Mouse (Mus musculus): Measurements from ENCODE around the gene Tnni2. TPM values are rescaled to one million over a fixed set of nuclear protein-coding genes. Genes with fewer than 3 reads are reported as not detected.

Gene Tnni2
- polyA plus RNA-seq, 1 experiment from 2014 or later, result 3.3 TPM

DNA sequence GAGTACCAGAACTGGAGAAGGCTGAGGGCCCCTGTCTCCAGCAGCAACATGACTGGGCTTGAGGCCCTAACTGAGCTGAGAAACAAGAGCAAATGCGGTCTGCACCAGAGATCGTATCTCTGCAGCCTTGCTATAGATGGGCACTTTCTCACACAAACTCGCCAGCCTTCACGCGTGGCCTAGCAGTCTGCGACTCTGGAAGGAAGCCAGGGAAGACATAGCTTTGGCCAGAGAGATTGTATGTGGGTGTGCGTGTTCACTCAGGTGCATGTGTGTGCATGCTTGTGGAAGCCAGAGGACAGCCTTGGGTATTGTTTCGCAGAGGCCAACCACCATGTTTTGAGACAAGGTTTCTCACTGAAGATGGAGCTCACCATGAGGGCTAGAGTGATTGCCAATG is 32.9 kb upstream of the Tnni2 start:
- H3K27ac ChIP-seq, result no peak overlapping the region
- no peak overlapping the region for H3K4me3 ChIP-seq
- H3K27me3 ChIP-seq (replicated peaks), result no peaks in the 10 kb centered on the region
- no peak overlapping the region for H3K9ac ChIP-seq
- H3K4me1 ChIP-seq, result no peaks in the 10 kb centered on the region
- H3K4me2 ChIP-seq (replicated peaks), result no peak overlapping the region
- WGBS, result 94% methylated on average over 8 of the region's 8 CpGs
- no peak for ATAC-seq (ENCODE audit: low FRiP score, low read depth)
- H3K36me3 ChIP-seq, result no peaks in the 10 kb centered on the region
- no peaks in the 10 kb centered on the region for H3K9me3 ChIP-seq

DNA sequence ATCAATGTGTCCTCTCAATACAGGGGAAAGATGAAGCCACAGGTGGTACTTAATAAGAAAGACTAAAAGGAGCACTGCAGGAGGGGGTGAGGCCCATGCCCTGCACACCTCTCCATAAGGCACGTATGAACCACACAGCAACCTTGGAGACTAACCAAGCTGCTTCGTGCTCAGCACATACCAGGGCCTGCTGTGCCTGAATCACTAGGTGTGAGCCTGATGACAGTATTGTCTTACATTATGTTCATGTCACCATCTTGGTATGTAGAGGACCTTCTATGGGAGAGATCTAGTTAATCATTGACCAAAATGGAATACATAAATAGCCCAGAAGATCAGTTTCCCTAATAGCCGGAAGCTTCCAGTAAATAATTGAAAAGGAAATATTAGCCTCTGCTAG is 32.0 kb upstream of the Tnni2 start:
- ATAC-seq (ENCODE audit: low FRiP score, low read depth), result no peak
- Histone ChIP-seq H3K4me3 (no peak overlapping the region), H3K4me1 (no peaks in the 10 kb centered on the region), H3K27ac (no peak overlapping the region), H3K36me3 (no peaks in the 10 kb centered on the region), H3K9ac (no peak overlapping the region), H3K9me3 (no peaks in the 10 kb centered on the region), H3K4me2 (replicated peaks) (no peak overlapping the region), H3K27me3 (replicated peaks) (no peaks in the 10 kb centered on the region)
- WGBS, result 91% methylated on average over 3 of the region's 3 CpGs

DNA sequence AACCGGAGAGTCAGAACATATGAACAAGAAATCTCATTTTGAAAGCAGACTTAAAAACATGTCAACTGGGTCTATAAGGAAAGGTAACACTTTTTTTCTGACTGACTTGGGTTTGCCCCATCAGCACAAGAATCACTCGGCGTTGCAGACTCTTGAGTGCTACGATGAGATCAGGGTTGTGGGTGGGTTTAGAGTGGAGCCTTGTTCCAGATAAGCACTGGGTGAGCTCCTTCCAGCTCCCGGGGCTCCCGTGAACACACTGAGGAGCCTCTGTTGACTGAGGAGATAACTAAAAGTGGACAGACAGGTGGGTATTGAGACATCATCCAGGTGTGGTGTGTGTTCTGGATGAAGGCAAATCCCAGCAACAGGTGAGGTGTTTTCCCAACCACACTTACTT is 28.3 kb upstream of the Tnni2 start:
- no peak overlapping the region for H3K9ac ChIP-seq
- no peak overlapping the region for H3K4me2 ChIP-seq (replicated peaks)
- H3K4me1 ChIP-seq, result no peaks in the 10 kb centered on the region
- no peak overlapping the region for H3K27ac ChIP-seq
- H3K4me3 ChIP-seq, result no peak overlapping the region
- H3K36me3 ChIP-seq, result no peaks in the 10 kb centered on the region
- ATAC-seq (ENCODE audit: low FRiP score, low read depth), result no peak
- WGBS, result 92% methylated on average over 6 of the region's 6 CpGs
- H3K9me3 ChIP-seq, result no peaks in the 10 kb centered on the region
- no peaks in the 10 kb centered on the region for H3K27me3 ChIP-seq (replicated peaks)

DNA sequence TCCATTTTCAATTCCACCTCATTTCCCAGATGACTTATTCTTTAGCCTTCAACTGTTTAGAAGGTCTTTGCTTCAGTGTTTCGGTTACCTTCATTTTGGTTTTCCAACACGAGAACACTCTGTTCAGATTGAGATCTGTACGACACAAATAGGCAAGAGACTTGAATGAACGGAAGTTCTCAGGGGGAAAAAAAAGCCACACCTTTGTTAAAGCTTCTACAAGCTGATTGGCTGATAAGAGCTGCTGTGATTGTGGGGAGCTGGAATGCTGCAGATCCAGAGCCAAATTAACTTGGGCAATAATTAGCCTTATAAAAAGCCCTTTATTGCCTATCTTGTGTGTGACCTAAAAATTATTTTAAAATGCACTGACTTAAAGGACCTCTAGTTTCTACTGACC is 26.3 kb upstream of the Tnni2 start:
- Histone ChIP-seq H3K27me3 (replicated peaks) (no peaks in the 10 kb centered on the region), H3K27ac (no peak overlapping the region), H3K9ac (no peak overlapping the region), H3K9me3 (no peaks in the 10 kb centered on the region), H3K36me3 (no peaks in the 10 kb centered on the region), H3K4me1 (no peaks in the 10 kb centered on the region), H3K4me2 (replicated peaks) (no peak overlapping the region), H3K4me3 (no peak overlapping the region)
- no peak for ATAC-seq (ENCODE audit: low FRiP score, low read depth)
- WGBS, result 73% methylated on average over 4 of the region's 4 CpGs

DNA sequence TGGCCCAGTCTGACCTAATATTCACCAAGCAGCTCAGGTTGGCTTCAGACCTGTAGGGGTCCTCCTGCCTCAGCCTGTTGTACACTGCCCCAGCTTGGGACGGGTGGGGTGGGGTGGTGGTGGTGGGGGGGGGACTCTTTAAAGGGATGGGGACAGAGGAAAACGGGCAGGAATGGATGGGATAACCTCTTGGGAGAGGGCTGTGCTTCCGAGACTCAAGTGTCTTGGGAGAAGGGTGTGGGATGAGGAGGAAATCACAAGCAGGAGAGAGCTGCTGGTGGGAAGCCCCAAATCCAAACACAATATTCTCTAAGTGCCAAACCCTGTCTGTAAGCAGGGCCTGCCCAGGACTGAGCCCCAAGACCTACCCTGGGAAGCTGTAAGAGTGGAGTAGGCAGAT is 25.4 kb upstream of the Tnni2 start:
- Histone ChIP-seq H3K4me2 (replicated peaks) (no peak overlapping the region), H3K27me3 (replicated peaks) (no peaks in the 10 kb centered on the region), H3K4me1 (no peaks in the 10 kb centered on the region), H3K4me3 (no peak overlapping the region), H3K36me3 (no peaks in the 10 kb centered on the region), H3K27ac (no peak overlapping the region), H3K9me3 (no peaks in the 10 kb centered on the region), H3K9ac (no peak overlapping the region)
- 77% methylated on average over 3 of the region's 3 CpGs for WGBS
- ATAC-seq (ENCODE audit: low FRiP score, low read depth), result no peak

DNA sequence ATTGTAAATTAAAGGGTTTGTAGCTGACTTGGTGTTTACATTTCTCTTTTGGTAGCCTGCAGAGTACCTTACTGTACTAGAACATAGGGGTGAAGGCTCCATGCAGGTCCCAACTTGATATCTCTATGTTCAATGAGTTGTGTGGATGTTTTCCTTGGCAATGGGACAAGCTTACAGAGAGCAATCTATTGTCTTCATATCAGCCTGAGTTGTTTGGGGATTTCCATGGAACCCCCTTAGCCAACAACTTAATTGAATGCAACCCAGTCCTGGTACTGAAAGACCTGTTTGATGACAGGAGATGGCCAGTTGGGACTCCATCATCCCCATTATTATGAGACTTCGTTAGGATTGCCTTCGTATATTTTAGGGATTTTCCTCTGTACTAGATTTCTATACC is 23.6 kb upstream of the Tnni2 start:
- H3K27ac ChIP-seq, result no peak overlapping the region
- no peaks in the 10 kb centered on the region for H3K36me3 ChIP-seq
- no peak overlapping the region for H3K9ac ChIP-seq
- no peaks in the 10 kb centered on the region for H3K9me3 ChIP-seq
- no peaks in the 10 kb centered on the region for H3K4me1 ChIP-seq
- no peak overlapping the region for H3K4me2 ChIP-seq (replicated peaks)
- 98% methylated on average over 2 of the region's 2 CpGs for WGBS
- no peak overlapping the region for H3K4me3 ChIP-seq
- no peaks in the 10 kb centered on the region for H3K27me3 ChIP-seq (replicated peaks)
- no peak for ATAC-seq (ENCODE audit: low FRiP score, low read depth)

DNA sequence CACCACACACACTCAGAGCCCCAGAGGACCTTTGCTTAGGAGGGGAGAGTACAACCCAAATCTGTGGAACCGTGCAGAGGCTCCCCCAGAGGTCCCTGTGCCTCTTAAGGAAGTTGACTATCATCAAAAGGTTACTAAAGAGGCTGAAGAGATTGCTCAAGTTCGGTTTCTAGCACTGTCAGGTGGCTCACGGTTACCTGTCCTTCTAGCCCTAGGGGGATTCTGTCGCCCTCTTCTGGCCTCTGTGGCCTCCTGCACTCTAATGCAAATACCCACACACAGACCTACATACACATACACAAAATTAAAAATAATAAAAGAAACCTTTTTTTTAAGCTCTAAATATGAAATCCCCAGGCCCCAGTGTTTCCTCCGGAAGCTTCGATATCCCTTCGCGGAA is 22.9 kb upstream of the Tnni2 start:
- ATAC-seq (ENCODE audit: low FRiP score, low read depth), result no peak
- no peak overlapping the region for H3K9ac ChIP-seq
- H3K36me3 ChIP-seq, result no peaks in the 10 kb centered on the region
- WGBS, result 91% methylated on average over 8 of the region's 8 CpGs
- no peaks in the 10 kb centered on the region for H3K27me3 ChIP-seq (replicated peaks)
- no peaks in the 10 kb centered on the region for H3K4me1 ChIP-seq
- no peak overlapping the region for H3K4me2 ChIP-seq (replicated peaks)
- no peak overlapping the region for H3K4me3 ChIP-seq
- no peak overlapping the region for H3K27ac ChIP-seq
- H3K9me3 ChIP-seq, result 0 out of 2 replicates have a peak, but pooled peaks cover 4% of the 10 kb centered on the region

DNA sequence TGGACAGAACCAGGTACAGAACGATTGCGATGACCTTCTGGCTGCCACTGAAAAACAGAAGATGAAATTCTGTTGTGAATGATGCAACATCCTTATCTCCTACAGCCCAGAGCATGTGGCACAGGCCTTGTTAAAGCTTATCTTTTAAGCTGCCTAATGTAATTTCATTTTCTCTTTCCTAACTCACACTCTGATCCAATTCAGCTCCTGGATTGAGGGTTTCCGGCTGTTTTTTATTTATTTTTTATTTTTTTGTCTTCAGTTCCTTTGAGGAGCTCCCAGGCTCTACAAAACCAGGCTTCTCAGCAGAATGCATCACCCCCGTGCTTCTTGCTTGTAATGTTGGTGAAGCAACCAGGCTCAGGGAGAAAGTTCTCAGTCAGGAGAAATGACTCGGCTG is 21.7 kb upstream of the Tnni2 start:
- H3K4me1 ChIP-seq, result no peaks in the 10 kb centered on the region
- H3K4me3 ChIP-seq, result no peak overlapping the region
- WGBS, result 89% methylated on average over 5 of the region's 5 CpGs
- 0 out of 2 replicates have a peak, but pooled peaks cover 4% of the 10 kb centered on the region for H3K9me3 ChIP-seq
- H3K4me2 ChIP-seq (replicated peaks), result no peak overlapping the region
- no peaks in the 10 kb centered on the region for H3K27me3 ChIP-seq (replicated peaks)
- H3K36me3 ChIP-seq, result no peaks in the 10 kb centered on the region
- no peak for ATAC-seq (ENCODE audit: low FRiP score, low read depth)
- H3K27ac ChIP-seq, result no peak overlapping the region
- H3K9ac ChIP-seq, result no peak overlapping the region

DNA sequence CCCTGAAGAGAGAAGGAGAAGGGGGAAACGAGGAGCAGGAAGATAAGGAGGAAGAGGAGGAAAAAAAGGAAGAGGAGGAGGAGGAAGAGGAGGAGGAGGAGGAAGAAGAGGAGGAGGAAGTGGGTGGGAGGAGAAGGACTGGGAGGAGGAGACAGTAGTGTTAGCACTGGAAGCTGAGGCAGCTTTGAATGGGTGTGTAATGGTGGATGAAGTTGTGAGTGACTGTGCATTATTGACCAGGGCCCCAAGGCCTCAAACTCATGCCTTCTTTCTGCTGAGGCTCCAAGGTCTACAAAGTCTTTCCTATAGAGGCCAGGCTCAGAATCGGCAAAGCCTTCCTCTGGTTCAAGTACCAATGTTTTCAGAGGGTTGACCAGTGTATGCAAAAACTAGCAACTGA is 19.8 kb upstream of the Tnni2 start:
- 76% methylated on average over 2 of the region's 2 CpGs for WGBS

DNA sequence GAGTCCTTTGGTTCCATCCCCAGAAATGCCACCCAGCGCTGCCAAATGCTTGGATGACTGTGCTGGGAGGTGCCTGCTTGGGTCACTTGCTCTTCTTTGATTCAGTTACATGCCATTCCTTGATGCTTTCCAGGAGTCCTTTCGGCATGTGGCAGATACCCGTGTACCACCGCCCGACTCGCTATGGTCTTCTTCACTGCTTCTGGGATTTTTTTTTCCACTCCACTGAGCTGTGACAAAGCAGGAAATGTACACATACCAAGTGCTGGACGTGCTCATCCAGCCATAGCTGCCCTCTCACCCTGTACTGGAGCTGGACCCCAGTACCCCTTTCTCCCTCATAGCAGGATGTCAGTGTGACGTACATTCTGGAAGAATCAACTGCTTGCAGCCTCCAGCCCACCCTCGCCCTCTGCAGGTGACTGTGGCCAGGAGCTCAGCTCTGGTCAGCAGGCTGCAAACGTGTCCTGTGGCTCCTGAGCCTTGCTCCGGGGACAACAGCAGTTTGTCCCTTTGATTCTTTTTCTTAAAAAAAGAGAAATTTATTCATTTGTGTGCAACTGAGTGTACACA is 15.9 kb upstream of the Tnni2 start:
- no peak for ATAC-seq (ENCODE audit: low FRiP score, low read depth)
- no peaks in the 10 kb centered on the region for H3K36me3 ChIP-seq
- 66% methylated on average over 11 of the region's 11 CpGs for WGBS
- 0 out of 2 replicates have a peak, but pooled peaks cover 4% of the 10 kb centered on the region for H3K9me3 ChIP-seq
- no peak overlapping the region for H3K27ac ChIP-seq
- H3K4me3 ChIP-seq, result no peak overlapping the region
- H3K9ac ChIP-seq, result no peak overlapping the region
- H3K27me3 ChIP-seq (replicated peaks), result 0 out of 2 replicates have a peak, but pooled peaks cover 4% of the 10 kb centered on the region
- peaks cover 12% of the 10 kb centered on the region for H3K4me1 ChIP-seq
- H3K4me2 ChIP-seq (replicated peaks), result no peak overlapping the region

More for the DNA sequence above, 19.8 kb upstream of the Tnni2 start:
- no peaks in the 10 kb centered on the region for H3K4me1 ChIP-seq
- H3K36me3 ChIP-seq, result no peaks in the 10 kb centered on the region
- H3K27me3 ChIP-seq (replicated peaks), result 0 out of 2 replicates have a peak, but pooled peaks cover under 1% of the 10 kb centered on the region
- ATAC-seq (ENCODE audit: low FRiP score, low read depth), result no peak
- H3K9ac ChIP-seq, result no peak overlapping the region
- no peak overlapping the region for H3K27ac ChIP-seq
- H3K4me2 ChIP-seq (replicated peaks), result no peak overlapping the region
- 0 out of 2 replicates have a peak, but pooled peaks cover 4% of the 10 kb centered on the region for H3K9me3 ChIP-seq
- no peak overlapping the region for H3K4me3 ChIP-seq

DNA sequence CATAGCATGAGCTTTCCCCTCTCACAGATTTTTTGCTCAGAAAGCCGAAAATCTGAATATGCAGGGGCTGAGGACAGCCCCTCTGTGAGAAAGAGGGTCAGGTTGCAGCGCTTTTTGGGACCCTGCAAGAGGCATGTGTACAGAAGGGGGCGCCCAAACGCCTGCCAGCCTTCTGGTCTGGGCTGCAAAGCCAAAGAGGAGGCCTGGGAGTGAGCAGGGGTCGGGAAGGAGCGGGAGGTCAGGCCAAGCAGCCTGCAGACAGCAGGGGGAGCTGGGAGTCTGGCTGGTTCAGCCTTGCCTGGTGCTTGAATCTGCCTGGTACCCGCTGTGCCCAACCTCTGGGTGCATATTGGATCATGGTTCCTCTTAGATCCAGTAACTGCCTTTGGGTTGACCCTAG is 13.4 kb upstream of the Tnni2 start:
- H3K36me3 ChIP-seq, result no peaks in the 10 kb centered on the region
- no peak for ATAC-seq (ENCODE audit: low FRiP score, low read depth)
- H3K27me3 ChIP-seq (replicated peaks), result 0 out of 2 replicates have a peak, but pooled peaks cover 4% of the 10 kb centered on the region
- H3K4me1 ChIP-seq, result peaks cover 17% of the 10 kb centered on the region
- no peak overlapping the region for H3K4me3 ChIP-seq
- H3K9me3 ChIP-seq, result 0 out of 2 replicates have a peak, but pooled peaks cover 4% of the 10 kb centered on the region
- WGBS, result 4% methylated on average over 7 of the region's 7 CpGs
- H3K4me2 ChIP-seq (replicated peaks), result no peak overlapping the region
- no peak overlapping the region for H3K9ac ChIP-seq
- no peak overlapping the region for H3K27ac ChIP-seq

DNA sequence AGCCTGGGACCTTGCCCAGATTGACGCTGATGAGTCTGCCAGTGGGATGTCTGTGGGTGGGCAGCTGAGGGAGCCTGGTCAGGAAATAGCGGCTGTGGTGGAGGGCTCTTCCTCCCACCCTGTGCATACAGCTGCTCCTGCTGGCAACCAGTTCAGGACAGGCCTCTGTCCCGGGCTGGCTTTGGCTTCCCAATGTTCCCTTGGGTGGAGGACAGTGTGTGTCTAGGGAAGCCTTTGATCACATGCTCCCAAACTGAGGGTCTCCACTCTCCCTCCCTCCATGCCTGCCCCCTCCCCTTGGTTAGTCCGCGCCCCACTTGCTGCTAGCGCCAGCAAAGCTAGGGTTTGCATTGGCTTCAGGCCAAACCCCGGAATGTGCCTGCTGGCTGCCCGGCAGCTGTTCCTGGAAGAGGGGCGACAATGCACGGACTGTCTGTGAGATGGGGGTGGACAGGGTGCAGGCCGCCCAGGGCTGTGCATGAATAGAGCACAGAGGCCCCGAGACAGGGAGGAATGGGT is 11.4 kb upstream of the Tnni2 start:
- Histone ChIP-seq H3K4me3 (no peak overlapping the region), H3K4me1 (peaks cover 19% of the 10 kb centered on the region), H3K27me3 (replicated peaks) (0 out of 2 replicates have a peak, but pooled peaks cover 4% of the 10 kb centered on the region), H3K36me3 (no peaks in the 10 kb centered on the region), H3K9ac (no peak overlapping the region), H3K4me2 (replicated peaks) (no peak overlapping the region), H3K27ac (no peak overlapping the region), H3K9me3 (no peaks in the 10 kb centered on the region)
- ATAC-seq (ENCODE audit: low FRiP score, low read depth), result peak; percentile 79
- 55% methylated on average over 12 of the region's 12 CpGs for WGBS

DNA sequence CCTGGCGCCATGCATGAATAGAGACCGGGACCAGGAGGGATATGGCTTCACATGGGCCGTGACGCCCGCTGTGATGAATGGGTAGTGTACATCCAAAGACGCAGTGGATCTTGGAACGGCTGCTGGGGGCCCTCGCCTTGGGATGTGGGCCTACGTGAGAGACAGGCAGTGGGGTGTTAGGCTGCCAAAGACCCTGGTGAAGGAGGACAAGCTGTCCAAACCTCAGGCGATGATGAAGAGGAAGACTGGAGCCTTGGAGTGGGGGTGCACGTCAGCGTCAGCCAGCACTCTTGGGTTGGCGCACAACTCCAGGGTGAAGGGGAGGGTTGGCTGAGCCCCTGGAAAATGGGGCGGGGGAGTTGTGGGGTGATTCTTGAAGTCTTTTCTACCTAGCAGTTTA is 10.5 kb upstream of the Tnni2 start:
- Histone ChIP-seq H3K9me3 (no peaks in the 10 kb centered on the region), H3K4me1 (peaks cover 19% of the 10 kb centered on the region), H3K4me3 (no peak overlapping the region), H3K4me2 (replicated peaks) (no peak overlapping the region), H3K36me3 (no peaks in the 10 kb centered on the region), H3K9ac (no peak overlapping the region), H3K27me3 (replicated peaks) (0 out of 2 replicates have a peak, but pooled peaks cover 4% of the 10 kb centered on the region), H3K27ac (no peak overlapping the region)
- 84% methylated on average over 14 of the region's 14 CpGs for WGBS
- no peak for ATAC-seq (ENCODE audit: low FRiP score, low read depth)

Measured in neural tube, embryonic 12.5 days (tissue).